Mouse (Mus musculus): ENCODE results near the gene Col4a3bp. TPM values are rescaled to one million over a fixed set of nuclear protein-coding genes. Genes with fewer than 3 reads are reported as not detected.

Col4a3bp gene
- polyA plus RNA-seq, 2 experiments: 4.5 to 5.7 TPM

GRCm38 (mm10) chr13:96584201-96584600 is 41.8 kb downstream of the Col4a3bp start:
- no peak overlapping the region for H3K4me2 ChIP-seq (ENCODE audit: low read depth)
- peaks cover 0 to 5% of the 10 kb centered on the region in 2 experiments; a peak in 2 of 4 replicates for H3K4me1 ChIP-seq (replicated peaks; ENCODE audit: control insufficient read depth in 2 of 2, insufficient read depth in 2 of 2, low read length in 1 of 2)
- no peaks in the 10 kb centered on the region for H3K9me3 ChIP-seq (ENCODE audit: control insufficient read depth, low read length)
- H3K27ac ChIP-seq: no peak overlapping the region
- no peak overlapping the region for H3K9ac ChIP-seq (replicated peaks)
- H3K27me3 ChIP-seq (ENCODE audit: control insufficient read depth, insufficient read depth, low read length): no peaks in the 10 kb centered on the region
- H3K36me3 ChIP-seq (replicated peaks; ENCODE audit: control insufficient read depth, insufficient read depth, low read depth): peaks cover 2% of the 10 kb centered on the region; the same call in 1 of the 2 replicates
- WGBS (ENCODE audit: insufficient replicate concordance): 13% methylated on average over 2 of the region's 2 CpGs
- no peak for DNase-seq (ENCODE audit: low read depth in 3 of 3, low spot score in 3 of 3)
- ATAC-seq (ENCODE audit: insufficient read depth): 0 out of 2 replicates have a peak, but pooled peaks have one; percentile 33
- TF ChIP-seq EP300 (IDR thresholded peaks at IDR 0.05; ENCODE audit: low read depth) (peak; percentile 31; the same call in 1 of the 2 replicates), CTCF (IDR thresholded peaks at IDR 0.05; ENCODE audit: low read depth) (no peak)
- no peak overlapping the region for H3K4me3 ChIP-seq (ENCODE audit: insufficient read depth in 1 of 2, low read depth in 2 of 2, low read length in 2 of 2)

GRCm38 (mm10) chr13:96586540-96586939 is 44.1 kb downstream of the Col4a3bp start:
- Histone ChIP-seq H3K9me3 (ENCODE audit: control insufficient read depth, low read length) (no peaks in the 10 kb centered on the region), H3K27me3 (ENCODE audit: control insufficient read depth, insufficient read depth, low read length) (no peaks in the 10 kb centered on the region), H3K9ac (replicated peaks) (no peak overlapping the region), H3K4me2 (ENCODE audit: low read depth) (no peak overlapping the region), H3K4me1 (replicated peaks; ENCODE audit: control insufficient read depth in 2 of 2, insufficient read depth in 2 of 2, low read length in 1 of 2) (peaks cover 0 to 5% of the 10 kb centered on the region in 2 experiments; a peak in 2 of 4 replicates), H3K4me3 (ENCODE audit: insufficient read depth in 1 of 2, low read depth in 2 of 2, low read length in 2 of 2) (no peak overlapping the region), H3K27ac (no peak overlapping the region), H3K36me3 (replicated peaks; ENCODE audit: control insufficient read depth, insufficient read depth, low read depth) (peaks cover 2% of the 10 kb centered on the region; the same call in 1 of the 2 replicates)
- TF ChIP-seq CTCF (IDR thresholded peaks at IDR 0.05; ENCODE audit: low read depth) (no peak), EP300 (IDR thresholded peaks at IDR 0.05; ENCODE audit: low read depth) (no peak)
- 91% methylated on average over 5 of the region's 5 CpGs for WGBS (ENCODE audit: insufficient replicate concordance)
- no peak for ATAC-seq (ENCODE audit: insufficient read depth)
- DNase-seq (ENCODE audit: low read depth in 3 of 3, low spot score in 3 of 3): no peak

GRCm38 (mm10) chr13:96588642-96589041 is 46.2 kb downstream of the Col4a3bp start:
- no peak overlapping the region for H3K9ac ChIP-seq (replicated peaks)
- H3K4me3 ChIP-seq (ENCODE audit: insufficient read depth in 1 of 2, low read depth in 2 of 2, low read length in 2 of 2): no peak overlapping the region
- TF ChIP-seq EP300 (IDR thresholded peaks at IDR 0.05; ENCODE audit: low read depth) (no peak), CTCF (IDR thresholded peaks at IDR 0.05; ENCODE audit: low read depth) (no peak)
- H3K4me1 ChIP-seq (replicated peaks; ENCODE audit: control insufficient read depth in 2 of 2, insufficient read depth in 2 of 2, low read length in 1 of 2): peaks cover 0 to 5% of the 10 kb centered on the region in 2 experiments; a peak in 2 of 4 replicates
- 78% methylated on average over 1 of the region's 1 CpGs for WGBS (ENCODE audit: insufficient replicate concordance)
- no peak overlapping the region for H3K27ac ChIP-seq
- no peak for DNase-seq (ENCODE audit: low read depth in 3 of 3, low spot score in 3 of 3)
- H3K4me2 ChIP-seq (ENCODE audit: low read depth): no peak overlapping the region
- no peak for ATAC-seq (ENCODE audit: insufficient read depth)
- peaks cover 2% of the 10 kb centered on the region; the same call in 1 of the 2 replicates for H3K36me3 ChIP-seq (replicated peaks; ENCODE audit: control insufficient read depth, insufficient read depth, low read depth)
- no peaks in the 10 kb centered on the region for H3K27me3 ChIP-seq (ENCODE audit: control insufficient read depth, insufficient read depth, low read length)
- H3K9me3 ChIP-seq (ENCODE audit: control insufficient read depth, low read length): no peaks in the 10 kb centered on the region

- Histone ChIP-seq H3K9ac (replicated peaks) (no peak overlapping the region), H3K36me3 (replicated peaks; ENCODE audit: control insufficient read depth, insufficient read depth, low read depth) (no peaks in the 10 kb centered on the region; the same call in 1 of the 2 replicates), H3K4me1 (replicated peaks; ENCODE audit: control insufficient read depth in 2 of 2, insufficient read depth in 2 of 2, low read length in 1 of 2) (no peaks in the 10 kb centered on the region), H3K4me2 (ENCODE audit: low read depth) (no peak overlapping the region), H3K27ac (no peak overlapping the region), H3K4me3 (ENCODE audit: insufficient read depth in 1 of 2, low read depth in 2 of 2, low read length in 2 of 2) (no peak overlapping the region), H3K9me3 (ENCODE audit: control insufficient read depth, low read length) (no peaks in the 10 kb centered on the region), H3K27me3 (ENCODE audit: control insufficient read depth, insufficient read depth, low read length) (no peaks in the 10 kb centered on the region)
- ATAC-seq (ENCODE audit: insufficient read depth) (no peak), DNase-seq (ENCODE audit: low read depth in 3 of 3, low spot score in 3 of 3) (peak; percentile 17 to 27 (median 23))
- WGBS (ENCODE audit: insufficient replicate concordance): 2% methylated on average over 1 of the region's 1 CpGs
- TF ChIP-seq EP300 (IDR thresholded peaks at IDR 0.05; ENCODE audit: low read depth) (no peak), CTCF (IDR thresholded peaks at IDR 0.05; ENCODE audit: low read depth) (peak; percentile 67; the same call in 1 of the 2 replicates)
Measured at GRCm38 (mm10) chr13:96593621-96594020, 51.2 kb downstream of the Col4a3bp start.

- H3K4me2 ChIP-seq (ENCODE audit: low read depth): no peak overlapping the region
- H3K4me3 ChIP-seq (ENCODE audit: insufficient read depth in 1 of 2, low read depth in 2 of 2, low read length in 2 of 2): no peak overlapping the region
- no peaks in the 10 kb centered on the region; the same call in 1 of the 2 replicates for H3K36me3 ChIP-seq (replicated peaks; ENCODE audit: control insufficient read depth, insufficient read depth, low read depth)
- no peaks in the 10 kb centered on the region for H3K27me3 ChIP-seq (ENCODE audit: control insufficient read depth, insufficient read depth, low read length)
- ATAC-seq (ENCODE audit: insufficient read depth) (no peak), DNase-seq (ENCODE audit: low read depth in 3 of 3, low spot score in 3 of 3) (no peak)
- no peak overlapping the region for H3K27ac ChIP-seq
- H3K9ac ChIP-seq (replicated peaks): no peak overlapping the region
- TF ChIP-seq CTCF (IDR thresholded peaks at IDR 0.05; ENCODE audit: low read depth): no peak
- WGBS (ENCODE audit: insufficient replicate concordance): 81% methylated on average over 4 of the region's 4 CpGs
- no peaks in the 10 kb centered on the region for H3K9me3 ChIP-seq (ENCODE audit: control insufficient read depth, low read length)
- no peaks in the 10 kb centered on the region for H3K4me1 ChIP-seq (replicated peaks; ENCODE audit: control insufficient read depth in 2 of 2, insufficient read depth in 2 of 2, low read length in 1 of 2)
Measured at GRCm38 (mm10) chr13:96594070-96594469, 51.7 kb downstream of the Col4a3bp start.

Measured in liver, embryonic 14.5 days (tissue).